Mouse (Mus musculus) intestine, postnatal 0 days (tissue): ENCODE data around the gene 1700028P14Rik. TPM values are rescaled to one million over a fixed set of nuclear protein-coding genes. Genes with fewer than 3 reads are reported as not detected.

Experiments used
- ATAC-seq: fragments of 200-750 bp; cut with Nextera tagmentation; 2 replicates; pipeline ENCODE4 v1.8.0; 2017; ENCODE audit warnings: mild to moderate bottlenecking, moderate TSS enrichment, moderate library complexity
- H3K27ac ChIP-seq: fragments of 300-500 bp; sonication (generic); 2 replicates; pipeline ENCODE4 v1.5.1; 2014; ENCODE audit warnings: mild to moderate bottlenecking, low read depth, low read length, moderate library complexity
- H3K27me3 ChIP-seq: fragments of 300-500 bp; sonication (generic); replicated peaks from 2 replicates; pipeline ENCODE4 v1.6.1; 2014; ENCODE audit warnings: low read length, mixed read lengths; ENCODE audit not compliant: control insufficient read depth, insufficient read depth
- H3K36me3 ChIP-seq: fragments of 300-500 bp; sonication (generic); 2 replicates; pipeline ENCODE4 v1.6.1; 2014; ENCODE audit warnings: mild to moderate bottlenecking, moderate library complexity; ENCODE audit not compliant: control insufficient read depth, insufficient read depth
- H3K4me1 ChIP-seq: fragments of 300-500 bp; sonication (generic); replicated peaks from 2 replicates; pipeline ENCODE4 v1.6.1; 2014; ENCODE audit warnings: antibody characterized with exemption, low read length, mixed read lengths; ENCODE audit not compliant: control insufficient read depth, insufficient read depth
- H3K4me2 ChIP-seq: fragments of 300-500 bp; sonication (generic); replicated peaks from 2 replicates; pipeline ENCODE4 v1.6.1; 2014; ENCODE audit warnings: low read depth, mild to moderate bottlenecking, moderate library complexity
- H3K4me3 ChIP-seq: fragments of 300-500 bp; sonication (generic); 2 replicates; pipeline ENCODE4 v1.5.1; 2014; ENCODE audit warnings: low read depth, low read length
- H3K9ac ChIP-seq: fragments of 300-500 bp; sonication (generic); 2 replicates; pipeline ENCODE4 v1.6.1; 2014; ENCODE audit warnings: mild to moderate bottlenecking, low read depth, low read length
- H3K9me3 ChIP-seq: fragments of 300-500 bp; sonication (generic); 2 replicates; pipeline ENCODE4 v1.6.1; 2016; ENCODE audit warnings: mixed run types; ENCODE audit not compliant: control insufficient read depth
- CTCF ChIP-seq: sonication (generic); IDR thresholded peaks from 2 replicates; pipeline ENCODE4 v1.5.1; 2016; ENCODE audit warnings: low read depth, mild to moderate bottlenecking, control low read depth, antibody characterized with exemption, moderate library complexity
- WGBS: fragments of 180-500 bp; shearing (Covaris S2); extraction: QIAGEN DNeasy Blood & Tissue Kit; methylation state at CpG from one replicate; pipeline ENCODE4 v1.1.7; 2014; 5-methylcytosine and 5-hydroxymethylcytosine counted together
- polyA plus RNA-seq: library from polyadenylated mRNA; unstranded; fragments of >200 nt; fragmentation: Nextera tagmentation; extraction: Ambion mirVana; gene quantifications from 2 replicates; pipeline ENCODE4 v1.2.1, GENCODE M21; 2015

1700028P14Rik gene
- polyA plus RNA-seq, 1 experiment from 2014 or later, result 0.66 TPM

DNA sequence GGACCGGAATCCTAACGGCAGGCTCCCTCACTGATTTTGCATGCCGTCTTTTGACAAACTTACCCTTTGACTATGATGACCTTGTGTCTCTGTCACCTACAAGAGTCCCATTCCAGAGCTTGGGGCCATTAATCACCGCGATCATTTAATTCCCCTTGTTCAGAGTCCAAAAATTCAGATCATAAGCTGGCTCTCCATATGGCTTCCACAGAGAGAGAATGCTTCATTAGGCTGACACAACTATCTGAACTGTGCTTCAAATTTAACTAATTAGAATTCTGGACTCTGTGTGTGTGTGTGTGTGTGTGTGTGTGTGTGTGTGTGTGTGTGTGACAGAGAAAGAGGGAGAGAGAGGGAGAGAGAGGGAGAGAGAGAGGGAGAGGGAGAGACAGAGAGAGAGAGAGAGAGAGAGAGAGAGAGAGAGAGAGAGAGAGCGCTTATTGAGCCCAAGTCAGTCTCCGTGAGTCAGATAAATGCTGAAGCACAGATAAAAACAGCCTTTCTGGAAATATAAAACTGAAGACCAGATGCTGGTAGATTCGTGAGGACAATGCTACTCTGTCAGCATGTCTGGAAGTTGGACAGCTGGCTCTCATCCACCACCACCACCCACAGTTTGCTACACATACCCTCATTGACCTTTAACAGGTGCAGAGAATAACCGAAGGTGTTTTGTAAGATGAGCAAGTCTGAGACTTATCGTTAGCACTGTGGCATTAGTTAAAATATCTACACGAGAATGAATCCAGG, 73.8 kb downstream of the 1700028P14Rik start:
- Histone ChIP-seq H3K9me3 (no peaks in the 10 kb centered on the region), H3K36me3 (no peaks in the 10 kb centered on the region), H3K9ac (no peak overlapping the region), H3K4me2 (no peak overlapping the region), H3K4me1 (no peaks in the 10 kb centered on the region), H3K27me3 (no peaks in the 10 kb centered on the region), H3K27ac (no peak overlapping the region), H3K4me3 (no peak overlapping the region)
- no peak for ATAC-seq
- no peak for TF ChIP-seq CTCF
- WGBS, result 83% methylated on average over 11 of the region's 11 CpGs

DNA sequence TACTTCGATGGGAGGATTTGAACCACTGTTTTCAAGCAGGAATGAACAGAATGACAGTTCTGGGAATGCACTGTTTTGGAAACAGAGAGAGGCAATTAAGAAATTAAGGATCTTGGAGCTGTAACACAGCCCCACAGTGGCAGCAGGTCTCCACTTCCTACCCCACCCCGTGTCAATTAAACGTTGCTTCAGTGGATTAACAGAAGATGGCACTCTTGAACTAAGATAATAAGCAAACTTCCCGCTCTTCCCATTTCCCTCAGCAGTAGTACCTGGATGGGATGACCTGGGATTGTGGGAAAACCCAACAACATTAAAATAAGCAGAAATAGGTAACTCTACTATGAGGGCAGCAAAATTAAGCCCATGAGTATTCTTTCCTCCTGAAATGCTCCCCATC, 75.9 kb downstream of the 1700028P14Rik start:
- no peak overlapping the region for H3K4me2 ChIP-seq
- no peak for TF ChIP-seq CTCF
- ATAC-seq, result no peak
- WGBS, result 43% methylated on average over 4 of the region's 4 CpGs
- H3K27ac ChIP-seq, result no peak overlapping the region
- H3K4me1 ChIP-seq, result no peaks in the 10 kb centered on the region
- H3K9ac ChIP-seq, result no peak overlapping the region
- no peak overlapping the region for H3K4me3 ChIP-seq
- H3K36me3 ChIP-seq, result no peaks in the 10 kb centered on the region
- no peaks in the 10 kb centered on the region for H3K9me3 ChIP-seq
- no peaks in the 10 kb centered on the region for H3K27me3 ChIP-seq

DNA sequence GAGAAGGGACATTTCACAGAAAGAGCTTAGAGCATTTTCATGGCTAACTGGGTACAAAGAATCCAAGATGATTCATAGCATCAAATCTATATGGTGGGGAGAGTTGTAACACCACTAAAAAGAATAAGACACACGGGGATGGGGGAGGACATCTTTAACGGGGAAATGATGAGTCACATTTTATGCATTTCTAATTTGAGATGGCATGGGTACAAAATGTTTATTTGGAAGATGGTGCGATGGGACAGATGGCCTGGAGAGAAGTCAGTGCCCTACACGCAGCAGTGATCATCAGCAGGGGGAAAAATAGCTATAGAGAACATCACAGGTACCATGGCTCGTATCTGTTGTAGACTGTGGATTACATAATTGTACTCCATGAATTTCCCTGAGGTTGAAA, 88.9 kb downstream of the 1700028P14Rik start:
- ATAC-seq, result no peak
- Histone ChIP-seq H3K9ac (no peak overlapping the region), H3K4me1 (no peaks in the 10 kb centered on the region), H3K9me3 (no peaks in the 10 kb centered on the region), H3K4me3 (no peak overlapping the region), H3K4me2 (no peak overlapping the region), H3K36me3 (no peaks in the 10 kb centered on the region), H3K27ac (no peak overlapping the region), H3K27me3 (no peaks in the 10 kb centered on the region)
- no peak for TF ChIP-seq CTCF
- 87% methylated on average over 5 of the region's 5 CpGs for WGBS

DNA sequence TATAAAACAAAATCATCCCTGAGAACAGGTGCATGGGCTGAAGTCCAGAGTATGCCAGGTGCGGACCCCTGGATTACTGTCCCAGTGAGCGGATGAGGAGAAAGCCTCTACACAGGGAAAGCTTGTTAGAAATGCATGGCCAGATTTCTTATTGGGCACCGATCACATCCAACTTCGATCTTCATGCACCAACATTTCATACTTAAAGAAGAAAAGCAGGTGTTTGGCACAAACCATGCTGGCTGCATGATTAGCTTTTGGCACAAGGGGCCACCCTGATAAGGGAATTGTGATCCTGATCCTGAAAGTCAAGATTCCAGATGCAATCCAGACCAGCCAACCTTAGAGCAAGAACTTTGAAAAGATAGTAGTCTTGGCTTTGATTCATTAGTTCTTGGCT, 90.0 kb downstream of the 1700028P14Rik start:
- no peak overlapping the region for H3K9ac ChIP-seq
- TF ChIP-seq CTCF, result no peak
- no peaks in the 10 kb centered on the region for H3K36me3 ChIP-seq
- no peak for ATAC-seq
- H3K4me2 ChIP-seq, result no peak overlapping the region
- no peaks in the 10 kb centered on the region for H3K27me3 ChIP-seq
- no peak overlapping the region for H3K27ac ChIP-seq
- H3K9me3 ChIP-seq, result no peaks in the 10 kb centered on the region
- WGBS, result 91% methylated on average over 4 of the region's 4 CpGs
- no peak overlapping the region for H3K4me3 ChIP-seq
- no peaks in the 10 kb centered on the region for H3K4me1 ChIP-seq

DNA sequence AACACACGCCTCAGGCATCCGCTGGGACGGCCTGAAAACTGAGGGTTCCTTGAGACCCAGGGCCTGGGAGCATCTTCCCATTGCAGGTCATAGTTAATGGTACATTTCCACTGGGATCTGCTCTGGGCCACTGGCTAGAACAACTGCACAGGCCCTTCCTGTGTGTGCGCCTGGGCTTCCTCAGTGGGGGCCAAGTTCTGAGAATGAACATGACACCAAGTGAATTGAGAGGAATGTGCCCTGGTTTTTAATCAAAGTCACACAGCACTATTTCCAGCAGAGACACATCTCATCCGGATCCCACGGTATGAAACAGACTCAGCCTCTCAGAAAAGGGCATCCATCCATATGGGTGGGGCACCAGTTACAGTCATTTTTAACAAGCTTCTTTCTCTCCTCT, 90.6 kb downstream of the 1700028P14Rik start:
- no peak overlapping the region for H3K9ac ChIP-seq
- no peaks in the 10 kb centered on the region for H3K4me1 ChIP-seq
- no peaks in the 10 kb centered on the region for H3K27me3 ChIP-seq
- no peak for TF ChIP-seq CTCF
- ATAC-seq, result no peak
- no peak overlapping the region for H3K4me3 ChIP-seq
- H3K27ac ChIP-seq, result no peak overlapping the region
- no peaks in the 10 kb centered on the region for H3K36me3 ChIP-seq
- no peak overlapping the region for H3K4me2 ChIP-seq
- WGBS, result 84% methylated on average over 6 of the region's 6 CpGs
- no peaks in the 10 kb centered on the region for H3K9me3 ChIP-seq

DNA sequence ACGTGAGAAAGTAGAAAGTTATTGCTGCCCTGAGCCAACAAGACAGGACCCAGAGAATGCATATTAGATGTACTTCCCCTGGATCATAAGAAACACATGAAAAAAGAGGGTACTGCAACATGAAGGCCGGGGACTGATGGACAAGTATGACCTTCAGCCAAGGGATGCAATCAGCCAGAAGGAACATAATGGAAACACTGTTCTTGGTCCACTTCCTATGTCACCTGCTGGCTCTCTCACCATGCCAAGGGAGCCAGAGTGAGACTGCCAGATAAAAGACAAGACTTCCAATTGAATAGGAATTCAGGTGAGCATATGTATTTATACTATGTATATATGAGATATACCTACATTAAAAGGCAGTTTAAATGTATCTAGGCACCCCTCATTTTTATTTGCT, 99.2 kb downstream of the 1700028P14Rik start:
- no peak for ATAC-seq
- Histone ChIP-seq H3K4me2 (no peak overlapping the region), H3K36me3 (no peaks in the 10 kb centered on the region)

DNA sequence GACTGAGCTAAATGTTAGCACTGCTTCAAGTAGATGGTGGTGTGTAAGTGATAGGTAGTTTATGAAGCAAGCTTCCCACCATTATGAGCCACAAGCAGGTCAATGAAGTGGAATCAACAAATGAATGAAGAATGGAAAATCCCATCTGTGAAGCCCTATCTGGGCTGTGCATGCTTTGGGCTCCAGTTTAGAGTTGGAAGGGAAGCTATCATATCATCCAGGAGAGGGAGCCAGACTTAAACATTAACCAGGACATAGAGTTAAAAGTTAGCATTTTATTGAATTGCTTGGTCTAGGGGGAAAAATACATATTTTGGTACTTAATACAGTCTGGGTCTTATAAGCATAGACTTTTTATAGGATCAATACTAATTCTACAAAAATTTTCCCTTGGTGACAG, 107.0 kb downstream of the 1700028P14Rik start:
- no peak overlapping the region for H3K27ac ChIP-seq
- no peaks in the 10 kb centered on the region for H3K9me3 ChIP-seq
- H3K4me2 ChIP-seq, result no peak overlapping the region
- no peaks in the 10 kb centered on the region for H3K4me1 ChIP-seq
- peak; percentile 62 for TF ChIP-seq CTCF
- H3K4me3 ChIP-seq, result no peak overlapping the region
- ATAC-seq, result no peak
- no peaks in the 10 kb centered on the region for H3K27me3 ChIP-seq
- no peak overlapping the region for H3K9ac ChIP-seq
- no peaks in the 10 kb centered on the region for H3K36me3 ChIP-seq

More for the DNA sequence above, 99.2 kb downstream of the 1700028P14Rik start:
- no peak overlapping the region for H3K9ac ChIP-seq
- no peak for TF ChIP-seq CTCF
- H3K27ac ChIP-seq, result no peak overlapping the region
- no peaks in the 10 kb centered on the region for H3K4me1 ChIP-seq
- 65% methylated on average over 2 of the region's 2 CpGs for WGBS
- H3K27me3 ChIP-seq, result no peaks in the 10 kb centered on the region
- H3K4me3 ChIP-seq, result no peak overlapping the region
- H3K9me3 ChIP-seq, result no peaks in the 10 kb centered on the region
